Mouse (Mus musculus) liver, embryonic 14.5 days (tissue): ENCODE data around the gene Pon2. TPM values are rescaled to one million over a fixed set of nuclear protein-coding genes. Genes with fewer than 3 reads are reported as not detected.

Experiments
- ATAC-seq: fragments of 200-750 bp; cut with Nextera tagmentation; 2 replicates; pipeline ENCODE4 v1.8.0; 2017; ENCODE audit warnings: moderate number of reproducible peaks, mild to moderate bottlenecking, moderate library complexity; ENCODE audit not compliant: insufficient read depth
- DNase-seq, 3 experiments: peaks; one replicate each; pipeline ENCODE4 v3.0.0-alpha.2; 2012 to 2013; ENCODE audit warnings: low read depth in 3 of 3, low spot score in 3 of 3
- H3K27ac ChIP-seq: fragments of 300-500 bp; sonication (generic); 2 replicates; pipeline ENCODE4 v1.5.1; 2014; ENCODE audit warnings: moderate library complexity, mild to moderate bottlenecking, control low read depth, inconsistent platforms
- H3K27me3 ChIP-seq: fragments of 300-500 bp; sonication (generic); 2 replicates; pipeline ENCODE4 v1.6.1; 2014; ENCODE audit warnings: mild to moderate bottlenecking, low read length, moderate library complexity; ENCODE audit not compliant: control insufficient read depth, insufficient read depth
- H3K36me3 ChIP-seq: fragments of 300-500 bp; sonication (generic); replicated peaks from 2 replicates; pipeline ENCODE4 v1.6.1; 2014; ENCODE audit warnings: low read depth; ENCODE audit not compliant: control insufficient read depth, insufficient read depth
- H3K4me1 ChIP-seq, 2 experiments: fragments of 200-500 bp in 1 of 2; fragments of 300-500 bp in 1 of 2; sonication (generic) in 1 of 2; replicated peaks; 2 replicates each; pipeline ENCODE4 v1.6.1; 2012 to 2014; ENCODE audit warnings: antibody characterized with exemption in 1 of 2, inconsistent platforms in 1 of 2, low read length in 1 of 2; ENCODE audit not compliant: control insufficient read depth in 2 of 2, insufficient read depth in 2 of 2
- H3K4me2 ChIP-seq: fragments of 300-500 bp; sonication (generic); 2 replicates; pipeline ENCODE4 v1.6.1; 2014; ENCODE audit warnings: low read depth, mild to moderate bottlenecking, control low read depth, moderate library complexity
- H3K4me3 ChIP-seq, 2 experiments: fragments of 200-500 bp in 1 of 2; fragments of 300-500 bp in 1 of 2; sonication (generic) in 1 of 2; 2 replicates each; pipeline ENCODE4 v1.5.1; 2012 to 2014; ENCODE audit warnings: low read depth in 2 of 2, low read length in 2 of 2, mild to moderate bottlenecking in 2 of 2, control low read depth in 1 of 2, inconsistent platforms in 1 of 2, moderate library complexity in 1 of 2; ENCODE audit not compliant: insufficient read depth in 1 of 2
- H3K9ac ChIP-seq: fragments of 300-500 bp; sonication (generic); replicated peaks from 2 replicates; pipeline ENCODE4 v1.6.1; 2014; ENCODE audit warnings: mild to moderate bottlenecking, control low read depth, moderate library complexity
- H3K9me3 ChIP-seq: fragments of 300-500 bp; sonication (generic); 2 replicates; pipeline ENCODE4 v1.6.1; 2016; ENCODE audit warnings: low read length, mixed read lengths; ENCODE audit not compliant: control insufficient read depth
- CTCF ChIP-seq: IDR thresholded peaks from 2 replicates; pipeline ENCODE4 v1.5.1; 2016; ENCODE audit warnings: antibody characterized with exemption, low read depth, control low read depth
- EP300 ChIP-seq: IDR thresholded peaks from 2 replicates; pipeline ENCODE4 v1.6.1; 2016; ENCODE audit warnings: antibody characterized with exemption, low read depth
- WGBS: fragments of 180-500 bp; shearing (Covaris S2); extraction: QIAGEN DNeasy Blood & Tissue Kit; methylation state at CpG from one replicate; pipeline ENCODE4 v1.1.7; 2014; ENCODE audit not compliant: insufficient replicate concordance; 5-methylcytosine and 5-hydroxymethylcytosine counted together
- polyA plus RNA-seq, 2 experiments: library from polyadenylated mRNA; depleted of rRNA in 1 of 2; stranded (reverse) in 1 of 2; unstranded in 1 of 2; fragments of >200 nt; fragmentation: Nextera tagmentation in 1 of 2; extraction: Ambion mirVana in 1 of 2; gene quantifications; 2 replicates each; pipeline versions ENCODE4 v1.2.1 to v1.2.3; 2012 to 2014

Gene Pon2
- polyA plus RNA-seq, 2 experiments = 27.3 to 32.5 TPM

GRCm38 (mm10) chr6:5294659-5295449 lies 3.4 kb downstream of the Pon2 start:
- peaks cover 34% of the 10 kb centered on the region for H3K36me3 ChIP-seq
- no peak overlapping the region; the same call in 1 of the 2 replicates for H3K9ac ChIP-seq
- peak overlapping the region; percentile 50 for H3K4me2 ChIP-seq
- no peak for DNase-seq
- H3K9me3 ChIP-seq = no peaks in the 10 kb centered on the region
- WGBS = 75% methylated on average over 16 of the region's 16 CpGs
- TF ChIP-seq CTCF (peak; percentile 31), EP300 (no peak)
- peaks cover 66% of the 10 kb centered on the region in 2 experiments for H3K4me1 ChIP-seq
- ATAC-seq = no peak
- H3K27me3 ChIP-seq = no peaks in the 10 kb centered on the region
- H3K4me3 ChIP-seq = peak overlapping the region; percentile 3 to 22; a peak in 3 of 4 replicates
- H3K27ac ChIP-seq = no peak overlapping the region

- DNase-seq (no peak), ATAC-seq (no peak)
- peak overlapping the region; percentile 91 for H3K27ac ChIP-seq
- WGBS = 75% methylated on average over 5 of the region's 5 CpGs
- H3K4me3 ChIP-seq = no peak overlapping the region
- peaks cover 49% of the 10 kb centered on the region for H3K36me3 ChIP-seq
- peaks cover 75 to 77% of the 10 kb centered on the region in 2 experiments for H3K4me1 ChIP-seq
- H3K4me2 ChIP-seq = peak overlapping the region; percentile 72
- TF ChIP-seq EP300 = no peak
- no peak for TF ChIP-seq CTCF
- H3K27me3 ChIP-seq = no peaks in the 10 kb centered on the region
- H3K9ac ChIP-seq = peak overlapping the region; percentile 52; the same call in 1 of the 2 replicates
- H3K9me3 ChIP-seq = no peaks in the 10 kb centered on the region
These were observed 5.4 kb downstream of the Pon2 start for GRCm38 (mm10) chr6:5292841-5293240.

GRCm38 (mm10) chr6:5291450-5291849 lies 6.8 kb downstream of the Pon2 start:
- Histone ChIP-seq H3K4me2 (peak overlapping the region; percentile 72), H3K4me1 (peaks cover 82 to 83% of the 10 kb centered on the region in 2 experiments), H3K27me3 (no peaks in the 10 kb centered on the region)

GRCm38 (mm10) chr6:5287919-5288318 lies 10.3 kb downstream of the Pon2 start:
- DNase-seq (peak in 1 of 3 experiments; percentile 20), ATAC-seq (peak; percentile 25; the same call in 1 of the 2 replicates)
- TF ChIP-seq CTCF = no peak
- TF ChIP-seq EP300 = 0 out of 2 replicates have a peak, but pooled peaks have one; percentile 21
- Histone ChIP-seq H3K4me2 (peak overlapping the region; percentile 61), H3K4me3 (no peak overlapping the region; a peak in 1 of 4 replicates), H3K4me1 (peaks cover 59 to 62% of the 10 kb centered on the region in 2 experiments), H3K9ac (peak overlapping the region; percentile 45), H3K27ac (peak overlapping the region; percentile 95), H3K36me3 (peaks cover 48% of the 10 kb centered on the region), H3K27me3 (no peaks in the 10 kb centered on the region), H3K9me3 (no peaks in the 10 kb centered on the region)
- WGBS = 23% methylated on average over 5 of the region's 5 CpGs

More at GRCm38 (mm10) chr6:5291450-5291849, 6.8 kb downstream of the Pon2 start:
- H3K9ac ChIP-seq = peak overlapping the region; percentile 66
- H3K36me3 ChIP-seq = peaks cover 52% of the 10 kb centered on the region
- TF ChIP-seq CTCF (no peak), EP300 (peak; percentile 95)
- H3K27ac ChIP-seq = peak overlapping the region; percentile 91
- no peaks in the 10 kb centered on the region for H3K9me3 ChIP-seq
- peak overlapping the region in 1 of 2 experiments; percentile 36; a peak in 2 of 4 replicates for H3K4me3 ChIP-seq
- WGBS = 15% methylated on average over 4 of the region's 4 CpGs
- DNase-seq = peak; percentile 73 to 83 (median 79)
- peak; percentile 82 for ATAC-seq

GRCm38 (mm10) chr6:5287392-5287791 lies 10.9 kb downstream of the Pon2 start:
- Histone ChIP-seq H3K9ac (peak overlapping the region; percentile 45), H3K4me3 (peak overlapping the region in 1 of 2 experiments; percentile 12; a peak in 1 of 4 replicates), H3K27me3 (no peaks in the 10 kb centered on the region), H3K36me3 (peaks cover 50% of the 10 kb centered on the region), H3K4me2 (peak overlapping the region; percentile 61), H3K9me3 (no peaks in the 10 kb centered on the region), H3K4me1 (peaks cover 54 to 59% of the 10 kb centered on the region in 2 experiments), H3K27ac (peak overlapping the region; percentile 95)
- ATAC-seq (peak; percentile 80), DNase-seq (peak; percentile 75 to 79 (median 77))
- WGBS = 11% methylated on average over 2 of the region's 2 CpGs
- TF ChIP-seq EP300 (peak; percentile 94), CTCF (no peak)
